Mouse (Mus musculus) liver, embryonic 14.5 days (tissue): ENCODE data around the gene Tnrc18.

Source experiments
- CTCF ChIP-seq: IDR thresholded peaks from 2 replicates; pipeline ENCODE4 v1.5.1; 2016; ENCODE audit warnings: antibody characterized with exemption, low read depth, control low read depth
- EP300 ChIP-seq: IDR thresholded peaks from 2 replicates; pipeline ENCODE4 v1.6.1; 2016; ENCODE audit warnings: antibody characterized with exemption, low read depth

DNA sequence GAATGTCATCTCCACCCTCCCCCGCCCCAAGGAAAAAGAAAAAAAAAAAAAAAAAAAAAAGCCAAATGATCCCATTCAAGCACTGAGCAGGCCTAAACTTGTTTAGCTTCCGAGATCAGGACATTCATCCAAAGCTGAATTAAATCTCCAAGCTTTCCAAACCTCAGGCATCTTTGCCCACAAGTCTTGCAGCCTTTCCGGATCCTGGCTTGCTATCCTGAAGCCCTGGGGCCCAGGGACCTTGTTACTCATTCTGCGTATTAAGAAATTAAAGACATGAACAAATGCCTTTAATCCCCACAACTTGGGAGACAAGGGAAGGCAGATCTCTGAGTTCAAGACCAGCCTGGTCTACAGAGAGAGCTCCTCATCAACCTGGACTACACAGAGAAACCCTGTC lies 20.5 kb downstream of the Tnrc18 start:
- TF ChIP-seq CTCF, result no peak
- no peak for TF ChIP-seq EP300
